Mouse (Mus musculus) A20 (cell line): ENCODE measurements around the gene Slc25a28.

Experiments
- DNase-seq: peaks from one replicate; pipeline ENCODE4 v3.0.0-alpha.2; 2011; ENCODE audit warnings: low read depth, low spot score

The Slc25a28 gene

GRCm38 (mm10) chr19:43675525-43676400 is 1.1 kb upstream of the Slc25a28 start:
- no peak for DNase-seq

GRCm38 (mm10) chr19:43674316-43674689 is 378 bp downstream of the Slc25a28 start:
- peak; percentile 60 for DNase-seq

- DNase-seq: peak; percentile 55
These were observed 967 bp downstream of the Slc25a28 start for GRCm38 (mm10) chr19:43673513-43674315.

DNA sequence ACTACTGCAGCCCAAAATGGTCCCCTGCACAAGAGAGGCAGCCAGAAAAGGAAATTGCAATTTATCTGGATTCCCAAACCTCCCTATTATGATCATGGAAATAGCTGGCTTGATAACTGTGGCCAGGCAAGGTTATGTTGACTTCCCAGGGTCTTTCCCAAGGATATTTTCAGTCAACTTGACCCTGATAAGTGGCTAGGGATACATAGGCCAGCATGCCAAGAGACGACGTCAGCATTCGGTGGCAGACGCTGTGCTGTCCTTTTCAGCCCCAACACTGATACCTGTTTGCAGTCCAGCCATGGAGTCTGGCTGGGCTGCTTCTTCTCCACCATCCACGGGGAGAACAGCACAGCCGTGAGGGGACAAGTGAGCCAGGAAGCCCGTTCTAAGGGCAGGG is 3.6 kb downstream of the Slc25a28 start:
- DNase-seq: no peak

GRCm38 (mm10) chr19:43669136-43669759 is 5.4 kb downstream of the Slc25a28 start:
- no peak for DNase-seq

DNA sequence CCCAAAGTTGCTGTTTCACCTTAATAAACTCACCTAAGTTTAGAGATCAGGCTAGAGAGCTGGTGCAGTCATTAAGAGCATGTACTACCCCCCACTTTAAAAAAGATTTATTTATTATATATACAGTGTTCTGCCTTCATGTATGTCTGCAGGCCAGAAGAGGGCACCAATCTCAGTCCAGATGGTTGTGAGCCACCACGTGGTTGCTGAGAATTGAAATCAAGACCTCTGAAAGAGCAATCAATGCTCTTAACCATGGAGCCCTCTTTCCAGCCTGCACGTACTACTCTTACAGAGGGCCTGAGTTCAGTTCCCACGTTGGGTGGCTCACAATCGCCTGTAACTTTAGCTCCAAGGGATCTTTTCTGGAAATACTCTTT is 7.3 kb downstream of the Slc25a28 start:
- peak; percentile 67 for DNase-seq

DNA sequence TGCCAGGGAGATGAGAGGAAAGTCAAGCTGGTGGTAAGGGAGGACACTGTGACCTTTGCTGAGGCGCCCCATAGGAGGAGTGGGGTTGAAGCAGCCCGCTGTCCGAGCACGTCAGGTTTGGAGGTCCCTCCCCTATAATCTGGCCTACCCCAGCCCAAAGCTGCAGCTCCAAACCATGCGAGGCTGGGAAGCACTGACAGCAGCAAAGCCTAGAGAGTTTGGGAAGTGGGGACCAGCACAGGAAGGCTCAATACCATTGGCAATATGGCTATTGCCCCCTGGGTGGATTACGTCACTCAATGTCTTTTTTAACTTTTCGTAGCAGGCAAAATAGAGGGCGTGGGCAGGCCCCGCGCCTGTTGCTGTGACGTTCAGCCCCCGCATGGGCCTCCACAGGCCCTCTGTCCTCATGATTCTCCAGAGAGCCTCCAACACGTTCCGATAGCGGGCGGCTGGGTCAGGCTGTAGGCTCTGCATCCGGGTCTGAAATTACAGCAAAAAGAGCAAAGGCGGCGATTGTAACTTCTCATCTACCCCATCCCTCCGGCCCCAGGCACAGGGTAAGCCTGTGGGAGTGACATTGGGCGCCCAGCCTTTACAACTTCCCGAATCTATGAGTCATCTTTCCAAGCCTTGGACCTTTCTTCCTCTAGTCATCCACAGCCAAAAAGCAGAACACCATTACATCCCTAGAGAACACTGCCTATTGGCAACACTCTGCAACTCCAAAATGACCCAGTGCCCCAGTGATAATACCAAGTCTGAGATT is 7.8 kb downstream of the Slc25a28 start:
- DNase-seq: no peak

DNA sequence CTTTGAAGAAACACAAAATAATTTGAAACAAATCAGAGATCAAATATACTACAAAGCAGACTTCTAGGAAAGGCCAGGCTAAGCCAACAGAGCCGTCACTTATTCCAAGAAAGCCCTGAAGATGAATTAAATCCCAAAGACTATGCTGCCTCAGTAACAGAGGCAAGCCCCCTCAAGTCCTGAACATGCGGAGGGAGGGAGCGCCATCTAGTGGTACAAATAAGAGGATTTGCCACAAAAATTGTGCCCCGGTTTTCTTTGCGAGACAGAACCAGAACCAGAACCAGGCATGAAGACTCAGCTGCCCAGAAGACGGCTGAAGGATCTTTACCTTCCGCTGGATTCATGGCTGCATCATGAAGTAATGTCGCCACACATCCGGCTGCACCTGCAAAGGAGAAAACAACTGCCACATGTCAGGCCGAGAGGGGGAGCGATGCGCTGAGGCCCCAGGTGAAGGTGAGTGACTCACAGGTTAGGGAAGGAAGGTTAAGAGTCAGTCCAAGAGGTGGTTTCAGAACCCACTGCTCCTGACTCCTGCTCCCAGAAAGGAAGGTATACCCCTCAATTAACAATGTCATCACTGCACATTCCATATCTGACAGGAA is 9.1 kb downstream of the Slc25a28 start:
- peak; percentile 55 for DNase-seq

- DNase-seq: no peak
These were observed 11.2 kb downstream of the Slc25a28 start for GRCm38 (mm10) chr19:43663471-43663870.

DNA sequence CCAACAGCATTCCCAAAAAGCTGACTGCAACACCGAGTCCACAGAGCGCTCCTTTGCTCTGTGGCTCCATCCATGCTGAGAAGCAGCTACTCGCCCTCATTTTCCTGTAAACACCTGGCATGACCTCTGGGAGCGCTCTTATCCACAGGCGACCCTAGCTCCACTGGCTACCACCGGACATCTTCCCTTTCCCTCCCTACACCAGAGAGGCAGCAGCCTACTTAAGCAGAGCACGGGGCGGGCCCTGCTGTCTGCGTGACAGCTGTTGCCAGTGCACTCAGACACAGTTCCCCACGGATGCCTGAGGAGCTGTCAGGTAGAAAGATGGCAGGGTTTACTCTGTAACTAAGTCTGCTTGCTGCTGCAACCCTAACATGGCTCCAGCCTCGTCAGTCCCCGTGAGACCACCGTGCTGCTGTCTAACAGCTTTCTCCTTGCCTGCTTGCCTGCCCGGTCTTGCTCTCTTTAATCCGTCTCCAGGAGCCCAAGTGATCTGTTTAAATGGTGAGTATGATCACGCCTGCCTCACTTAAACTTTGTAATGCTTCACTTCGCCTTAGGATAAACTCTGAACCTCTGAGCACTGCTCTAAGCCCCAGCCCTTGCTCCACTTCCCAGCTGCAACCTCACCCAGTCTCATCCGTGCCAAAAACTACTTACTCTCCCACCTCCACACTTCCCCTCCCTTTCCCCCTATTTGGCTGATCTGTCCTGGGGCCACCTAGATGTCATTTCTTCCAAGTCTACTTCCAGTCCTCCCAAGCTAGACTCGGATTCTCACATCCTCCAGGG is 12.3 kb downstream of the Slc25a28 start:
- DNase-seq: no peak

GRCm38 (mm10) chr19:43660774-43661173 is 13.9 kb downstream of the Slc25a28 start:
- no peak for DNase-seq

- DNase-seq: no peak
These were observed 15.0 kb downstream of the Slc25a28 start for GRCm38 (mm10) chr19:43659632-43660031.

- DNase-seq: peak; percentile 72
These were observed 18.8 kb downstream of the Slc25a28 start for GRCm38 (mm10) chr19:43655735-43656492.

- no peak for DNase-seq
These were observed 23.4 kb downstream of the Slc25a28 start for GRCm38 (mm10) chr19:43651241-43651785.

DNA sequence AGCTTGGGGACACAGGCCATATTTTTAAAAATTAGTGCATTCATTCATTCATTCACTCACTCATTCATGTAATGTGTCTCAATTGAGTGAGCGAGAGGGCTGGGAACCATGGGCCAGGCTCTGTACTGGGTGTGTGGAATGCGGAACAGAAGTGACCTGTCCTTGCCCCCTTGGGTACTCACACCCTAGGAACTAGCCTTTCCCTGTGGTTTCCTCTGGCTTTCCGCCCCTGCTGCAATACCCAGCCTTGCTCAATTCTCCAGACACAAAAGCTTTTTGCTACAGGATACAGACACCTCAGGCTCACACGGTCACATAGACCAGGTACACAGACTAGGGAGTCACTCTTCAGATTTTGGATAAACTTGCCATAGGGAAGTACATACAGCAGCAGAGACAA is 26.3 kb downstream of the Slc25a28 start:
- DNase-seq: no peak

DNA sequence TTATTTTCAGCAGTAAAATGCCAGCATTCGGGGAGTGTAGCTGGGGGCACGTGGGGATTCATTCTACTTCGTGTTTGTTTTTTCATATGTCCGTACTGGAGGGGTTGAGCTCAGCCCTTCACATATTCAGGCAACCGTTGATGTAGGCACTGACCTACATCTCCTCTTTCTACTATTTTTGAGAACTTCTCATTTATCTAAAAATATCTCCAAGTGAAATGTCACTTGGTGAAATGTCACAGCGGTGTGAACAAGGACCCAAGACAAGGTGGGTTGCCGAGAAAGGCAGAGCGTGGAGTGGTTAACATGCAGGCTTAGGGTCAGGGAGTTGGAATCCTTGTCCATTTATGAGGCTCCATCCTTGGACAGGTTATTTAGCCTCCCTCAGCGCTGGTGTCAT is 27.4 kb downstream of the Slc25a28 start:
- no peak for DNase-seq

DNA sequence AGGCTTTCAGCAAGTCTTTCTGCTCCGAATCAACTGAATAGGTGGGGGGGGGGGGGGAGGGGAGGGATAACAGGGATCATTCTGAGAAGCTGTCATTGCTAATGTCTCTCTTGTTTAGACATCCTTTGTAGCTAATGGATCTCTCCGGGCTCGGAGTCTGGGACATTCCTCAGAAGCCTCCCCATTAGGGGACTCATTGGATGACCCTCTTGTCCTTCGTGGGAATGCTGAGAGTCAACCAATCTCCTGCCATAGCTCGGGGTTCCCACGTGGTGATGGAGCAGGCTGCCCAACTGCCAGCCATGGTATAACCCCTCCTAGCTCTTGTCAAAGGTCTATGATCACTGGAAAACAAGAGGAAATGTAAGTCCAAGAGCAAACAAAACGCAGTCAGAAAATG is 27.8 kb downstream of the Slc25a28 start:
- no peak for DNase-seq

GRCm38 (mm10) chr19:43645508-43645907 is 29.2 kb downstream of the Slc25a28 start:
- no peak for DNase-seq

- no peak for DNase-seq
These were observed 31.8 kb downstream of the Slc25a28 start for GRCm38 (mm10) chr19:43642843-43643242.
